Mouse (Mus musculus): ENCODE results near the gene Tph2.

- TF ChIP-seq EP300 (IDR thresholded peaks at IDR 0.05; ENCODE audit: low read depth) (no peak), CTCF (IDR thresholded peaks at IDR 0.05; ENCODE audit: low read depth) (peak; percentile 55; the same call in 1 of the 2 replicates)
Measured at GRCm38 (mm10) chr10:115097163-115097562, 87.7 kb downstream of the Tph2 start.

Measured in liver, embryonic 14.5 days (tissue).